Mouse (Mus musculus): Measurements from ENCODE around the gene Ccnt1. TPM values are rescaled to one million over a fixed set of nuclear protein-coding genes. Genes with fewer than 3 reads are reported as not detected.
A peak's percentile ranks its signal among the peaks of the same experiment; 100 is the strongest.
"Not testable (repeated sequence)": the region's sequence is repeated elsewhere in the genome, so short reads cannot be mapped to it uniquely, and the experiment has no call there.

Gene Ccnt1
- total RNA-seq, 2 experiments from 2014 or later: 37.0 to 45.6 TPM

DNA sequence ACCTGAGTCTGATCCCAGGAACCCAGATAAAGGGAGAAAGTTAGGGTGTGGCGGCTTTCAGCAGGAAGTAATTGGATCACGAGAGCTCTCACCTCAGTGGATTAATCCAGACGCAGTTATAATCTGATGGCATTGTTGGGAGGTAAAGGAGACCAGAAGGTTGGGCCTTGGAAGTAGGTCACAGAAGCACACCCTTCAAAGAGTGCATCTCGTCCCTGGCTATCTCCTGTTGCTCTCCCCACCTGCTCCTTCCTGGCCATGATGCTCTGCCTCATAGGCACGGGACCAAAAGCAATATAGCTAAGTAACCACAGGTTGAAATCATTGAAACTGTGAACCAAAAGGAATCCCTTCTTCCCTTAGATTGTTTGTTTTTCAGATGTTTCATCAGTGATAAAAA, 13.5 kb downstream of the Ccnt1 start:
- no peak for DNase-seq (ENCODE audit: low spot score in 2 of 2)
- intact Hi-C loops (cut with DNase I): no loop called here

DNA sequence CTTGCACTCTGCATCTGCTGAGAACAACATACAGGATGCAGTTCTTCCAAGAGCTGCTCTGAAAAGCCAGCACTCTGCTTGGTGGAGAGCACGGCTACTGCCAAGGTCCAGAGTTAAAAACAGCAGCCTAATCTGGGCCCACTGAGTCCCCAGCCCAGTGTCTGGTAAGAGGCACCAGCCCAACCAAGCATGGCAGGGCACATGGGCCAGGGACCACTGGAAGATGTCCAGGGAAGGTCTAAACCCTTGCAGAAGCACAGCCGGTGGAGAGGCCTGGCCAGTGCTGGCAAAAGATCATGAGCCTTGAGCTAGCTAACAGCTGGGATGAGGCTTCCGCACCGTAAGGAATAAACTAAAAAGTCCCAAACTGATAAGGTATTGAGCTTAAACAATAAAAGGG, 14.8 kb downstream of the Ccnt1 start:
- DNase-seq (ENCODE audit: low spot score in 2 of 2): no peak
- intact Hi-C loops (cut with DNase I): no loop called here

DNA sequence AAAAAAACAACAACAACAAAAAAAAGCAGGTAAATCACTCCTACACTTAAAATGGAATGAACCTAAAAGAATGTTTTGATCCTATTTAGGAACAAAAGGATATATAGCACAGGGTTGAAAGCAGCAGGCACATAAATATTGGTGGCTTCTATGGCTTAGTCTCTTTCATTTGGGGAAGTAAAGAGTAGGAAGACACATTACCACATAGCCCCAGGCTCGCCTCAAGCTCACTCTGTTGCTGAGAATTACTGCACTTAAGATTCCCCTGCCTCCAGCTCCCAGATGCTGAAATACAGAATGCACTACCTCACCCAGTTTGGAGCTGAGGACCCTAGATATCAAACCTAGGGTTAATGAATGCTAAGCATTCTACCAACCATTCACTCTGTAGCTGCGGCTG, 18.0 kb downstream of the Ccnt1 start:
- DNase-seq (ENCODE audit: low spot score in 2 of 2): no peak
- intact Hi-C loops (cut with DNase I): no loop called here

DNA sequence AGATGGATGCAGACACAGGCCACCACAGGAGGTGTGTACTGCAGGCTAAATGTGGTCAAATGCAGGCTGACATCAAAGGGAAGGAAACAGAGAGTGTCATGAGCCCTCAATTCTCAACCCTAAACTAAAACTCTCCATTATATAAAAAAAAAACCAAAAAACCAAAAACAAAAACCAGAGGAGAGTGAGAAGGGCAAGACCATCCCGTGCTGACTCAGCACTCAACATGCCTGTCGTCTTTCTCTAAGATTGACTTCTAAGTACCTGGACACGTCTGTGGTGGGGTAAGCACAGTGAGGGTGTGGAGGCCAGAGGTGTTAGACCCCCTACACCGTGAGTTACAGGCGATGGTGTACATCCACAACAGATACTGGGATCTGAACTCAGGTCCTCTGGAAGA, 23.9 kb downstream of the Ccnt1 start:
- no peak for DNase-seq (ENCODE audit: low spot score in 2 of 2)
- intact Hi-C loops (cut with DNase I): no loop called here

DNA sequence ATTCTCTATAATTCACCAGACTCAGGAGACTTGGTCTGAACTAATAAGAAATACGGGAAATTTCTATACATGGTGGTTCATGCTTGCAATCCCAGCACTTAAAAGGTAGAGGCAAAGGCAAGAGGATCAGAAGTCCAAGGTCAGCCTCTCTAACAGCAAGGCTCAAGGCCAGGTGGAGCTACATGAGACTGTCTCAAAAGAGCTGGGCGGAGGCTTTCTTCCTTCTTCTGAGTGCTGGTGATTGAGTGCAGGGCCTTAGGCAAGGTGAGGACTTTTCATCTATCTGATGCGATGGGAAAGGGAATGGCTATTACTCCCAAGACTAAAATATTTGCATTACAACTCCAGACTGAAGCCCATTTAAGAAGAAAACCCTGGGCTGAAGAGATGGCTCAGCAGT, 25.6 kb downstream of the Ccnt1 start:
- intact Hi-C loops (cut with DNase I): no loop called here

DNA sequence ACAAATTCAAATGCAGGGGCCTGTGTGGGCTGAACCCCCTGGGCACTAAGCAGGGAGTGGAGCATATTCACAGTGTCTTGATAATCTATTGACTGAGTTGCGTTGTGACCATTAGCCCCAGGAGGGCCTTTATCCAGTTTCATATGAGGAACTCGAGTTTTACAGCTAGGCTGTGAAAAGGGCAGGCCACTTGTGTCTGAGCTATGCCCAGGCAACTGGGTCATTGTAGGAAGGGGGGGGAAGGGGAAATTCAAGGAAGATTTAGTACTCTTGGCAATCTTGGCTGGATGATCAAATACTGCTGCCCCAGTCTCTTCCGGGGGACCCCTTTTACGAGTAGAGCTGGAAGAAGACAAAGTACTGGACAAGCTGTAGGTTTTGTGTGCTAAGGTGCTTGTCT, 27.4 kb downstream of the Ccnt1 start:
- no peak for DNase-seq (ENCODE audit: low spot score in 2 of 2)
- intact Hi-C loops (cut with DNase I): no loop called here

More for the DNA sequence above, 25.6 kb downstream of the Ccnt1 start:
- no peak for DNase-seq (ENCODE audit: low spot score in 2 of 2)

DNA sequence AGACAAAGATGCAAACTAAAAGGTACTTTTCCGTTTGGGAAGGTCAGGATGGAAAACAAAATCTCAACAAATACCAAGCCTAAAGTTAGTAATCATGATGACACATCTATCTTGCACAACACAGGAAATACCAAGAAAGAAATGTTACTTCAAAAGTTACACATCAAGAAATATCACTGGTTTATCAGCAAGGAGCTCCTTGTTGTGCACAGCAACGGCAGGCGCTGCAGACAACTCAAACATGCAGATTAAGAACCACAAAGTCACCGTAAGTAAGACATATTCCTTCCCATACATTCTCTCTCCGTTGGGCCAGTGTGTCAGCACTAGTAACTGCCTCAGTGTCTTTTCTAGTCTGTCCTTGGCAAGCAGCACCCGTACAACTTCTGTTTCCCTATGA, 29.7 kb downstream of the Ccnt1 start:
- intact Hi-C loops (cut with DNase I): no loop called here

DNA sequence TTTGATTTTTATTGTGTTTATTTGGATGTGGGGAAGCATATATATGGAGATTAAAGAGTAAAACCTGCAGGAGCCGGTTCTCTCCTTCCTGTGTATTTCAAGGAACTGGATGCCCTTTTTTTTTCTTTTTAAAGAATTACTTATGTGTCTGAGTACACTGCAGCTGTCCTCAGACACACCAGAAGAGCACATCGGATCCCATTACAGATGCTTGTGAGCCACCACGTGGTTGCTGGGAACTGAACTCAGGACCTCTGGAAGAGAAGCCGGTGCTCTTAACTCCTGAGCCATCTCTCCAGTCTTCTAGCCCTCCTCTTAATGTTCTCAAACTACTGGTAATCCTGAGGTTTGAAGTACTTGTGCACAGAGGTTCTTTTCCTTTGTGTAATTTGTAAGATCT, 32.8 kb downstream of the Ccnt1 start:
- intact Hi-C loops (cut with DNase I): no loop called here
- DNase-seq (ENCODE audit: low spot score in 2 of 2): no peak

More for the DNA sequence above, 29.7 kb downstream of the Ccnt1 start:
- DNase-seq (ENCODE audit: low spot score in 2 of 2): no peak

DNA sequence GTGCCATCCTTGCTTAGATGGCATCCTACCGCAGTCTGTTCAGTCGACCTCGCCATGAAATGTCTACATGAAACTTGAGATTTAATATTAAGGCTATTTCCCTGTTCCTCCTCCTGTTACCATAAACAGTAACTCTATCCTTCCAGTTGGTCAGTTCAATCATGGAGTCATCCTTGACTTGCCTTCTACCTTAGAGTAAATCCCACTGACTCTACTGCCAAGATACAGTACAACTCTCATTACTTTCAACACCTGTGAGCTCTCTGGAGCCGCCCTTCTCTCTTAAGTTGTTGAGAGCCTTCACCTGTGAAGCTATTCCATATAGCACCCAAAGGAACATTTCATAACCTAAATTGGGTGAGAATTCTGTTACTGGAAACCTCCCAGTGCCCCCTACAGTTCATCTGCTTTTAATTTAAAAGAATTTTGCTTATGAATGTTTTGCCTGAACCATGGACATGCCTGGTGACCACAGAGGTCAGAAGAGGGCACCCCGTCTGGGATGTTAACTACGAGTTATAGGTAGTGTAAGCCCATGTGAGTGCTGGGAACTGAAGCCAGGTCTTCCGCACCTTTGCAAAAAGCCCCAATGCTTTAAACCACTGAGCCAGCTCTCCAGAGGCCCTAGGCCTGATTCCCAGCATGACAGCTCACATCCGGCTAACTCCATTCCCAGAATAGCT, 33.8 kb downstream of the Ccnt1 start:
- intact Hi-C loops (cut with DNase I): no loop called here
- DNase-seq (ENCODE audit: low spot score in 2 of 2): no peak

DNA sequence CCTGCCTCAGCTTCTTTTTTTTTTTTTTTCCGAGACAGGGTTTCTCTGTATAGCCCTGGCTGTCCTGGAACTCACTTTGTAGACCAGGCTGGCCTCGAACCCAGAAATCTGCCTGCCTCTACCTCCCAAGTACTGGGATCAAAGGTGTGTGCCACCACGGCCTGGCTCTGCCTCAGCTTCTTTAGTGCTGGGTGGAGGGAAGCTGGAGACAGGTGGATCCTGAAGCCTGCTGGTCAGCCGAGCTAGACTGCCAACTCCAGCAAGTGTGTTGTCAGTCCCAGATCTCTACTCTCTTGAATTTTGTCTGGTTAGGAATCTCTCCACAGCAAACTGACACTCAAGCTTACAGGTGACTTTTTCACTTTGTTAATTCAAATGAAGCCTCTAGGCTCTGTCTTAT, 34.8 kb downstream of the Ccnt1 start:
- intact Hi-C loops (cut with DNase I): no loop called here
- no peak for DNase-seq (ENCODE audit: low spot score in 2 of 2)

DNA sequence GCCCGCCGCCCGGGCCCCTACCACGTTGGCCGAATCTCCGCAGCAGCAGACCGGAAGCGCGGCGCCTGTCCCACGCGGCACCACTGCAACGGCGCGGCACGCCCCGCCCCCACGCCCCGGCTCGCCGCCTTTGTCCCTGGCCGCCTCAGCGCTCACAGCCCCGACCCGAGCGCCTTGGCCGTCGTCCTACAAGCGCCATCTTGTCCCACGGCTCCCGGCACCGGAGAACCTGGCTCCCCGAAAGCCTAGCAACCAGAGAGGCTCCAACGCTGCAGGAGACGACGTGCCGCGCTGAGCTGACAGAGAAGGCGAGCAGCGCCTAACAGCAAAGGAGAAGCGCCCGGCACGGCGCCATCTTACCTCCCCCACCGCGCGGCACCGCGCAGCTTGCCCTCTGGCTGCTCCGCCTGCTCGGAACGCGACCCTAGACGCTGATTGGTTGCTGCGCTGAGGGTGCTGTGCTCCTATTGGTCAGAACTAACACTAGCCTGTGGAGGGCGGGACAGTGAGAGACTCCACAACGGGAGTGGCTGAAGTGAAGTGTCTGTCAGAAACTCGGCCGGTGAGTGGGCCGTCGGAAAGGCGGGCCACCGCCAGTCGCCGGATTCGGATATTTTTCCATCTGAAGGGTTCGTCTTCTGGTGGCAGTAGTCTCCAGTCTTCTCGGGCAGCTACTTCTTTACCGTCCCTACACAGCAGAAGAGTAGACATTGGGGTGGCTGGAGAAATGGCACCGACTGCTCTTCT, 36.7 kb downstream of the Ccnt1 start, which contains the start of gene Kansl2:
Gene Kansl2, minus strand, starts transcription at position 384 of the 747 bp plus-strand sequence.
- intact Hi-C loops (cut with DNase I): loop anchor here (5.0 kb wide), 1 partner anchor 33 kb away; no protein-coding TSS in a partner anchor
- peak; percentile 98 to 99 for DNase-seq (ENCODE audit: low spot score in 2 of 2)

DNA sequence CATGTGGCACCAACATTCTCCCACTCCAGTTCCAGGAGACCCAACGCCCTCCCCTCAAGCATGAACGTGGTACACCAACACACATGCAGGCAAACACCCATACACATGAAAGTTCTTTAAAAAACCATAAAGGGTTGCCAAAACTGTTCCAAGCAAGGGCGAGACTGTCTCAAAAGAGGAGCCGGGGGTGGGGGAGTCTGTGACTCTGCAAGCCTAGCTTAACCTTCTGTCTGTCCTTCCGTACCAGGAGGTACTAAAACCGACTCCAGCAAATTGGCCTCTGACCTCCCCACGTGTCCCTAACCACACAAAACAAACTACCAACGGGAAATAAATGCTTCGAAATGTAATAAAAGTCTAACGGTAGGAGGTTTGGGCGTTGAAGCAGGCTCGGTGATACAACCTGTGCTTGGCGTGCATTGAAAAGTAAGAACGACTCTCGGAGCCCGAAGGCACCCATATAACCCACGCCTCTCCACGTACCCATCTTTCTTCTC, 37.6 kb downstream of the Ccnt1 start:
- no peak for DNase-seq (ENCODE audit: low spot score in 2 of 2)
- intact Hi-C loops (cut with DNase I): loop anchor here (5.0 kb wide), 1 partner anchor 34 kb away; no protein-coding TSS in a partner anchor

DNA sequence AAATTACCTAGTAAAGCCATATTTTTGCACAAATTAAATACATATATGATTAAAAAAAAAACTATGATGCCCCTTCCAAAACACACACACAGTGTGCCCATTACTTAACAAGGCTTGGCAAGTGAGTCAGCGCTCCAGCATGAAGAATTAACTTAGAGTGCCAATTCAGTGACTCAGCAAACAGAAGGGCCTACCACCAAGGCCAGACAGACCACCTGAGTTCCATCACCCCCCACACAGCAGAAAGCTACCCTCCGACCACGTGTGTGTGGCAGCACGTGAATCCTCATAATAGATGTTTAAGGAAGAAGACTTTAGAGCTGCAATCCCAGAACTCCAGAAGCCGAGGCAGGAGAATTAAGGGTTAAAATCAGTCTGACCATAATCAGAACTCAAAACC, 38.4 kb downstream of the Ccnt1 start:
- DNase-seq (ENCODE audit: low spot score in 2 of 2): no peak
- intact Hi-C loops (cut with DNase I): loop anchor here (5.0 kb wide), 1 partner anchor 35 kb away; no protein-coding TSS in a partner anchor

DNA sequence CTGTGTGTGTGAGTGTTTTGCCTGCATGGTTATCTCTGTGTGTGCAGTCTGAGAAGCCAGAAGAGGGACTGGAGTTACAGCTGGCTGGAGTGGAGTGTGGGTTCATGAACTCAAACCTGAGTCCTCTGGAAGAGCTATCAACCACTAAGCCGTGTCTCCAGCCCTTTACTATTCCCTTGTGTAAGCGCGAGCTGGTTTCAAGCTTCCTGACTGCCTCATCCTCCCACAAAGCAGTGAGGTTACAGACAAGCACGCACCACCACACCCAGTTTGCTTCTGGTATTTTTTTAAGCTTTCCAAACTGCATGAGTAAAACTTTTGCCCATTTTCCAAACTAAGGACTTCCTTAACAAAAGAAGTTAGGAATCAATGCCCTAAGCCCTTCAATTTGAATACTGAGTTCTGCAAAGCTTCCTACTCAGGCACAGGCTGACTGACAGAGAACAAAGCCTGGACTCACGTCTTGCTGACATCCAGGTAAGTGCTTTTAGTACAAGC, 42.6 kb downstream of the Ccnt1 start:
- intact Hi-C loops (cut with DNase I): no loop called here
- DNase-seq (ENCODE audit: low spot score in 2 of 2): no peak

DNA sequence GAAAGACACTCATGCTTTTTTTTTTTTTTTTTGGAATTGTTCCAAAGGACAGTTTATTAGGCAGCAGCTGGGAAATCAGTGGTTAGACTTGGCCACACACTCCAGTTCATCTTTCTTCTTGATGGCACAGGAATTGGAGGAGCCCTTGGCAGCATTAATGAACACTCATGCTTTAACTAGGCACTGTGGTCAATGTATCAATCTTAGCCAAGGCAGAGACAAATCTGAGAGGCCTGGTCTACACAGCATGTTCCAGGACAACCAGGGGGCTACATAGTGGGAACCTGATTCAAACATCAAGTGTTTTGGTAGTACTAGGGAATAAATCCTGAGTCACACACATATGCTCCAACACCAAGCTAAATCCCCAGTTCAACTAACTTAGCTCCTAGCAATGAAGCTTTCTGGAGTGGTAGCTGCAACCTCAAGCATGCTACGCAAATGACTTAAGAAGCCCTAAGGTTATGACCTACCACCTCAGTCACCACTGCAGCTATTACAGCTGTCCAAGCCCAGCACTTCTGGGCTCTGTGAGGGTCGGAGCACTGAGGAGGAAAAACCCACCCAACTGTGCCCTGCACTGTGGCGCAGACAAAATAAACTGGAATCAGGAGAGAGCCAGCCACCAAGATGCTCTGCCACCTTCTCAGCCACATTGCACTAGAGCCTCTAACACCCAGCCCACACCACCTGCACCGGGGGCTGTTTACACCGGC, 43.5 kb downstream of the Ccnt1 start:
- intact Hi-C loops (cut with DNase I): no loop called here
- no peak for DNase-seq (ENCODE audit: low spot score in 2 of 2)

DNA sequence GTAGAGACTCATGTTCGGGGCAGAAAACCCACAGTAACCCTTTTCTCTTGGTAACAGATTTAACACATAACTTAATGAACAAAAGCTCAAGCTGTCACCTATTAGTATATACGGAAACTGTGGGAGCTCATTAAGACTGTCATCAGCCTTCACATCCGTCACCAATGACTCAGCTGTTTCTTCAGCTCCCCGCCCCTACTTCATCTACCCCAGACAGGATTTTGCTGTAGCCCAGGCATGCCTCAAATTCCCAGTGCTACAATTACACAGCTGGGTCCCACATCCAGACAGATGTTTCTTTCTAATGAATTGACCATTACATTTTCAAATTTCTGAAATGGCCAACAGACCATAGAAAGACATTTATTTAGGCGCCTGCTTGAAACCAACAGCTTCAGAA, 44.7 kb downstream of the Ccnt1 start:
- intact Hi-C loops (cut with DNase I): no loop called here
- DNase-seq (ENCODE audit: low spot score in 2 of 2): no peak

DNA sequence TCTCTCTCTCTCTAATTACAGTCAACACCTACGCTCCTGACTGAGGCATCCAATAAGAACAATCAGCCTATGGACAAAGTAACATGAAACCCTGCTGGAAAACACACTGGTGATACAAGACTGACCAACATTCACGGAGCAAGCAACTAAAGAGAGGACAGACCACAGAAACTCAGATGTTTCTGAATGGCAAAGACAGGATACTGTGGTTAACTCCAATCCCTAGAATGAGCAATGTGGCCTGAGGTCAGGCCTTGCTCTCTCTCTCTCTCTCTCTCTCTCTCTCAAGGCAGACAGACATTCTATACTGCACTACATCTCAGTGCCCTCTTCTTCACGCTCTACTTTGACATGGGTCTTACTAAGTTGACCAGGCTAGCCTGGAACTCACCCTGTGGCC, 49.5 kb downstream of the Ccnt1 start:
- intact Hi-C loops (cut with DNase I): no loop called here
- DNase-seq (ENCODE audit: low spot score in 2 of 2): no peak

DNA sequence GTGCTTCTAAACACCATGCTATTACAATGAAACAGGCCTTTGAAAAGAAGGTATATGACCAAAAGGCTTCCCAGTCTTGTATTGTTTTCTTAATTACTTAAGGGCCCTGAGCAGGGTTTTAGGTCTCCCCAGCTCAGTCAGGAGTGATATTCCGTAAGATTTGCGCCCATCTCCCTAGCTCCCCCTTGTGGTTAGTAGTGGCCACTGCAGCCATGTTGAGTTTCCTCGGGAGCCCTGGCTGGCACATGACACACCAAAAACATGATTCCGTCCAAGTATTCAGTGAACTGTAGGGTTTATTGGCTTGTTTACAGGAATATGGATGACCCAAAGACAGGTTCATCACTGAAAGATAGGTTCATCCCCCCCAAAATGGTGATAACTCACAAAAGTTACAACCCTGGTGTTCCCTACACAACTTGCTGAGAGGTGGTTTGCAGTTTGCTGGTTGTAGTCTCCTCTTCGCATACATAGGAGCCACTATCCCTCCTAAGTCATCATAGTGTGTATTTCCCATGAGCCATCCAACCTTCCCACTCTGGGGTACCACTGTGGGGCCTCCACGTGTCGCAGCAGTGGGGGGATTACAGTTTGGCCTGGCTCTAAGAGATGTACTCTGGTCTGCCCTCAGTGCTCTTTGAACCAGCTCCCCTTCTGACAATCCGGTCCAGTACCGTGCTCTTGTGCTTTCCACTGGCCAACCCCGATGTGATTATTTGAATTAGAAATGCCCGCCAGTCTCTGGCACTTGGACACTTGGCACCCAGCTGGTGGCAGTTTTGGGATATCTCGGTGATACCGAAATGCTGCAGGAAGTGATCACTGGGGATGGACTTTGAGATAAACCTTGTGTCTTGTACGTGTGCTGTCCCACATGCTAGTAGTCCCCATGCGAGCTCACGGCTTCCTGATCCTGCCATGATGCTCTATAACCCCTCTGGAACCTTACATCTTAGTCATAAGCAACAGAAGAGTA, 53.1 kb downstream of the Ccnt1 start:
- peak; percentile 37 to 47 for DNase-seq (ENCODE audit: low spot score in 2 of 2)
- intact Hi-C loops (cut with DNase I): no loop called here

DNA sequence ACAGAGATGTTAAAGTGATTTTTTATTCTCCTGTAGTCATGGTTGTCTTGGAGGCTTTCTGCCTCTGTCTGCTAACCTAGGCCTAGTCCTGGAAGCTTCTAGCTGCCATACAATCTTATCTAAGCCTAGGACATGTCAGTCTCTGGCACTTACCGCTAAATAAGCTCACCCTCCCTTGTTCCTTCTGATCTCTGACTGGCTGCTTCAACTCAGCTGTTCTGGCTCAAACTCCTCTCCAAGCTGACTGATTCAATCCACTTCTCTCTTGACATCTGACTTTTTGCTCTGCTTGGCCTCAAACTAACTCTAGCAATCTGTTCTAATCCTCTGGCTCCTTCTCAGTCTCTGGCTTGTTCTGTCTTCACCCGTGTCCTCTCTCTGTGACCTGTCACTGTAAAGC, 55.9 kb downstream of the Ccnt1 start:
- DNase-seq (ENCODE audit: low spot score in 2 of 2); intact Hi-C loops (cut with DNase I): not testable (repeated sequence)

Measured in left cerebral cortex, postnatal 36 days (tissue).